Mouse (Mus musculus) kidney, adult 2 months (tissue): ENCODE results near the gene Tex101.
"Not testable (repeated sequence)": the region's sequence is repeated elsewhere in the genome, so short reads cannot be mapped to it uniquely, and the experiment has no call there.

Source experiments
- CTCF ChIP-seq: fragments of 200-500 bp; conservative IDR thresholded peaks from 2 replicates; pipeline ENCODE4 v1.5.1; 2011; ENCODE audit warnings: low read depth, mild to moderate bottlenecking, control low read depth, low read length, moderate library complexity, mixed read lengths; ENCODE audit not compliant: insufficient read depth, insufficient read length
- POLR2A ChIP-seq: fragments of 200-500 bp; IDR thresholded peaks from one replicate; pipeline ENCODE4 v1.6.1; 2011; ENCODE audit warnings: low read depth, low read length, control low read depth

GRCm38 (mm10) chr7:24702841-24703240, 26.4 kb upstream of the Tex101 start:
- not testable (repeated sequence) for TF ChIP-seq CTCF, POLR2A
